In genomic region chr11:117982426-117982825, GRCm38 (mm10) we compare ENCODE assay signal across 19 mouse cellular contexts. TPM values are rescaled to one million over a fixed set of nuclear protein-coding genes. Genes with fewer than 3 reads are reported as not detected.
DNase-seq lines count a peak whose midpoint lies in the region; ATAC-seq and TF ChIP-seq lines count a peak whose summit lies in the region.
"Had no signal": no experiment of that assay in that cellular context is flagged by ENCODE, and none has a peak within 500 bp of the region (broad histone marks: within the 10 kb centered on the region; RNA-seq: fewer than 3 reads in every experiment).

No protein-coding gene starts in this region.

- H3K36me3 ChIP-seq in kidney, embryonic 14.5 days (ENCODE audit: control insufficient read depth, insufficient read depth, low read length), result no peaks in the 10 kb centered on the region
- H3K36me3 ChIP-seq in lung, postnatal 0 days (ENCODE audit: insufficient read depth, low read length), result no peaks in the 10 kb centered on the region
- no peaks in the 10 kb centered on the region for H3K36me3 ChIP-seq in forebrain, postnatal 0 days (ENCODE audit: insufficient read depth)
- H3K36me3 ChIP-seq: forebrain, embryonic 15.5 days; heart, embryonic 10.5 days; hindbrain, embryonic 15.5 days; intestine, embryonic 15.5 days; limb, embryonic 15.5 days; midbrain, embryonic 10.5 days had no signal

- no peak overlapping the region for H3K9ac ChIP-seq in kidney, embryonic 14.5 days (ENCODE audit: low read depth, low read length)
- no peak overlapping the region for H3K9ac ChIP-seq in lung, postnatal 0 days (replicated peaks; ENCODE audit: low read depth)
- no peak overlapping the region for H3K9ac ChIP-seq in forebrain, postnatal 0 days
- H3K9ac ChIP-seq: forebrain, embryonic 15.5 days; hindbrain, embryonic 15.5 days; intestine, embryonic 15.5 days; limb, embryonic 15.5 days had no signal

- H3K27me3 ChIP-seq in kidney, embryonic 14.5 days (ENCODE audit: control insufficient read depth, insufficient read depth, low read length), result no peaks in the 10 kb centered on the region
- no peaks in the 10 kb centered on the region for H3K27me3 ChIP-seq in lung, postnatal 0 days (replicated peaks; ENCODE audit: insufficient read depth, low read length)
- H3K27me3 ChIP-seq in cerebellum, adult 2 months (ENCODE audit: control insufficient read depth, insufficient read depth, low read length), result no peaks in the 10 kb centered on the region
- H3K27me3 ChIP-seq in forebrain, postnatal 0 days (ENCODE audit: insufficient read depth, low read length), result no peaks in the 10 kb centered on the region
- H3K27me3 ChIP-seq: forebrain, embryonic 15.5 days; hindbrain, embryonic 15.5 days; intestine, embryonic 15.5 days had no signal

- 74% methylated on average over 5 of the region's 5 CpGs for WGBS in kidney, embryonic 14.5 days
- WGBS in lung, postnatal 0 days, result 44% methylated on average over 5 of the region's 5 CpGs
- WGBS in lung, adult 2 months, result 49% methylated on average over 5 of the region's 5 CpGs
- WGBS in cerebellum, adult 2 months, result 71% methylated on average over 5 of the region's 5 CpGs
- WGBS in forebrain, postnatal 0 days, result 76% methylated on average over 5 of the region's 5 CpGs

- no peak for TF ChIP-seq POLR2A in lung, adult 2 months (IDR thresholded peaks at IDR 0.05; ENCODE audit: borderline replicate concordance, extremely low read depth, low read depth, low read length)
- TF ChIP-seq POLR2A in cerebellum, adult 2 months (IDR thresholded peaks at IDR 0.05; ENCODE audit: borderline replicate concordance, insufficient read depth, low read length), result no peak

- H3K4me1 ChIP-seq in kidney, embryonic 14.5 days (ENCODE audit: control insufficient read depth, insufficient read depth, low read length), result peaks cover 7% of the 10 kb centered on the region
- peaks cover 5% of the 10 kb centered on the region; the same call in 1 of the 2 replicates for H3K4me1 ChIP-seq in lung, postnatal 0 days (ENCODE audit: insufficient read depth, low read depth, low read length)
- peaks cover 5% of the 10 kb centered on the region for H3K4me1 ChIP-seq in lung, adult 2 months (ENCODE audit: control insufficient read depth, insufficient read depth, low read length)
- H3K4me1 ChIP-seq in cerebellum, adult 2 months (ENCODE audit: control insufficient read depth, insufficient read depth, low read length), result peaks cover 5% of the 10 kb centered on the region
- H3K4me1 ChIP-seq in forebrain, postnatal 0 days (ENCODE audit: insufficient read depth), result peaks cover 7% of the 10 kb centered on the region

- H3K9me3 ChIP-seq in kidney, embryonic 14.5 days (ENCODE audit: control insufficient read depth, low read length), result no peaks in the 10 kb centered on the region
- no peaks in the 10 kb centered on the region for H3K9me3 ChIP-seq in lung, postnatal 0 days (ENCODE audit: low read length)
- no peaks in the 10 kb centered on the region for H3K9me3 ChIP-seq in forebrain, postnatal 0 days (ENCODE audit: low read length)
- H3K9me3 ChIP-seq: forebrain, embryonic 15.5 days; heart, embryonic 10.5 days; hindbrain, embryonic 15.5 days; intestine, embryonic 15.5 days; limb, embryonic 15.5 days; midbrain, embryonic 10.5 days had no signal

- TF ChIP-seq CTCF in lung, postnatal 0 days (IDR thresholded peaks at IDR 0.05), result no peak
- TF ChIP-seq CTCF in lung, adult 2 months (IDR thresholded peaks at IDR 0.05; ENCODE audit: insufficient read depth, low read length), result no peak
- no peak for TF ChIP-seq CTCF in cerebellum, adult 2 months (IDR thresholded peaks at IDR 0.05; ENCODE audit: borderline replicate concordance, insufficient read depth, low read depth, low read length)
- no peak for TF ChIP-seq CTCF in forebrain, postnatal 0 days (IDR thresholded peaks at IDR 0.05; ENCODE audit: low read depth)

- no peak overlapping the region for H3K4me3 ChIP-seq in kidney, embryonic 14.5 days (ENCODE audit: low read length)
- H3K4me3 ChIP-seq in lung, postnatal 0 days (ENCODE audit: low read depth, low read length), result no peak overlapping the region
- H3K4me3 ChIP-seq in lung, adult 2 months (replicated peaks; ENCODE audit: extremely low read depth, low read depth, low read length), result no peak overlapping the region
- no peak overlapping the region for H3K4me3 ChIP-seq in cerebellum, adult 2 months (replicated peaks; ENCODE audit: insufficient read depth, low read depth, low read length)
- H3K4me3 ChIP-seq in forebrain, postnatal 0 days (ENCODE audit: low read depth, low read length), result no peak overlapping the region
- H3K4me3 ChIP-seq: forebrain, embryonic 15.5 days; heart, embryonic 10.5 days; hindbrain, embryonic 15.5 days; intestine, embryonic 15.5 days; limb, embryonic 15.5 days; midbrain, embryonic 10.5 days had no signal

- no peak overlapping the region for H3K4me2 ChIP-seq in kidney, embryonic 14.5 days (replicated peaks; ENCODE audit: low read depth, low read length)
- no peak overlapping the region for H3K4me2 ChIP-seq in lung, postnatal 0 days (replicated peaks; ENCODE audit: low read depth, low read length)
- H3K4me2 ChIP-seq in forebrain, postnatal 0 days (ENCODE audit: low read depth), result no peak overlapping the region
- H3K4me2 ChIP-seq: forebrain, embryonic 15.5 days; hindbrain, embryonic 15.5 days; intestine, embryonic 15.5 days; limb, embryonic 15.5 days had no signal

- no peak overlapping the region for H3K27ac ChIP-seq in kidney, embryonic 14.5 days (ENCODE audit: low read depth, low read length)
- no peak overlapping the region for H3K27ac ChIP-seq in lung, postnatal 0 days (ENCODE audit: low read length)
- no peak overlapping the region for H3K27ac ChIP-seq in cerebellum, adult 2 months (ENCODE audit: insufficient read depth, low read length)
- no peak overlapping the region for H3K27ac ChIP-seq in forebrain, postnatal 0 days (ENCODE audit: low read depth, low read length)
- H3K27ac ChIP-seq: forebrain, embryonic 15.5 days; heart, embryonic 10.5 days; hindbrain, embryonic 15.5 days; intestine, embryonic 15.5 days; limb, embryonic 15.5 days; midbrain, embryonic 10.5 days had no signal

- ATAC-seq in kidney, embryonic 14.5 days (ENCODE audit: low FRiP score, low TSS enrichment), result no peak
- peak; percentile 39 for ATAC-seq in lung, postnatal 0 days
- no peak for ATAC-seq in forebrain, postnatal 0 days
- ATAC-seq: forebrain, embryonic 15.5 days; intestine, embryonic 15.5 days had no signal

- TF ChIP-seq EP300 in lung, postnatal 0 days (IDR thresholded peaks at IDR 0.05), result peak; percentile 92

- peak; percentile 53 for DNase-seq in kidney, adult 11 months
- DNase-seq in lung, postnatal 0 days (ENCODE audit: low spot score), result peak; percentile 58
- DNase-seq in lung, adult 2 months, result no peak
- DNase-seq in lung, postnatal 10 days, result peak; percentile 65
- no peak for DNase-seq in cerebellum, adult 2 months
- no peak for DNase-seq in forebrain, postnatal 0 days
- DNase-seq: cerebellum, adult 8-10 months; cerebellum, postnatal 36 days; gastrocnemius, postnatal 10 days; heart, postnatal 4 days; left cerebral cortex, postnatal 4 days; thymus, postnatal 25 days had no signal

RNA-seq across cellular contexts. Expression of gene Pgs1, which starts 3.7 kb away (rescaled TPM):
- 30.0 and 37.5 TPM in 2 replicates for polyA plus RNA-seq in kidney, embryonic 14.5 days (2014; fragmentation: Nextera tagmentation; extraction: Ambion mirVana)
- 88.6 and 89.5 TPM in 2 replicates for polyA plus RNA-seq in lung, postnatal 0 days (2015; fragmentation: Nextera tagmentation; extraction: Ambion mirVana)
- polyA plus RNA-seq in lung, adult 2 months (2012; rRNA removed), result 83.2 and 104 TPM in 2 replicates
- 70.5 and 76.5 TPM in 2 replicates for polyA plus RNA-seq in cerebellum, adult 2 months (2012; rRNA removed)
- 55.7 and 63.0 TPM in 2 replicates for total RNA-seq in forebrain, postnatal 0 days (2014; rRNA removed)
- polyA plus RNA-seq in forebrain, postnatal 0 days (2015; fragmentation: Nextera tagmentation; extraction: Ambion mirVana), result 47.7 and 54.4 TPM in 2 replicates

RNA-seq across cellular contexts. Expression of gene Socs3, which starts 12.6 kb away (rescaled TPM):
- 6.7 and 9.6 TPM in 2 replicates for polyA plus RNA-seq in kidney, embryonic 14.5 days (2014; fragmentation: Nextera tagmentation; extraction: Ambion mirVana)
- 27.5 and 57.0 TPM in 2 replicates for polyA plus RNA-seq in lung, postnatal 0 days (2015; fragmentation: Nextera tagmentation; extraction: Ambion mirVana)
- polyA plus RNA-seq in lung, adult 2 months (2012; rRNA removed), result 32.1 and 40.6 TPM in 2 replicates
- polyA plus RNA-seq in cerebellum, adult 2 months (2012; rRNA removed), result 1.6 and 2.1 TPM in 2 replicates
- total RNA-seq in forebrain, postnatal 0 days (2014; rRNA removed), result 7.8 and 11.0 TPM in 2 replicates
- polyA plus RNA-seq in forebrain, postnatal 0 days (2015; fragmentation: Nextera tagmentation; extraction: Ambion mirVana), result 6.5 and 8.4 TPM in 2 replicates

Comparison
In these comparisons a context has a peak if more than half of its experiments do, and no peak if none do; other contexts are left out.
1. DNase-seq: peak in kidney, adult 11 months (single experiment), lung, postnatal 0 days (single experiment) and lung, postnatal 10 days (single experiment); none in lung, adult 2 months (single experiment), cerebellum, adult 2 months (0 of 2) and forebrain, postnatal 0 days (single experiment).